Mouse (Mus musculus): ENCODE data around the gene Slc35f1.
"Not testable (repeated sequence)": the region's sequence is repeated elsewhere in the genome, so short reads cannot be mapped to it uniquely, and the experiment has no call there.

DNA sequence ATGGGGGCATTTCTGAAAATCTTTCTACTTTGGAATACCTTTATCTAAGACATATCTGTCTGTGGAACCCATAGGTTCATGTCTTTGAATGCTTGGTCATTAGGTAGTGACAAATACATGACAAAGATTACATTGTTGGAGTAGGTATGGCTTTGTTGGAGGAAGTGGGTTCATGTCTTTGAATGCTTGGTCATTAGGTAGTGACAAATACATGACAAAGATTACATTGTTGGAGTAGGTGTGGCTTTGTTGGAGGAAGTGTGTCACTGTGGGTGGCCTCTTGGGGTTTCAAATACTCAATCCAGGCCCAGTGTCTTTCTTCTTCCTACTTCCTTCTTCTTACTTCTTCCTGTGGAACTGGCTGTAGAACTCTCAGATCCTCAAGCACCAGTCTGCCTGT, 206.4 kb downstream of the Slc35f1 start:
- TF ChIP-seq CTCF (conservative IDR thresholded peaks at IDR 0.05; ENCODE audit: low read length), result not testable (repeated sequence)
- TF ChIP-seq POU5F1 (IDR thresholded peaks at IDR 0.05; ENCODE audit: borderline replicate concordance, low read length), result peak; percentile 64; the same call in 1 of the 2 replicates

Measured in E14TG2a.4 (cell line).